Mouse (Mus musculus): ENCODE data around the gene 4930523C07Rik. TPM values are rescaled to one million over a fixed set of nuclear protein-coding genes. Genes with fewer than 3 reads are reported as not detected.

Gene 4930523C07Rik
- polyA plus RNA-seq, 1 experiment from 2014 or later: 2.3 TPM

DNA sequence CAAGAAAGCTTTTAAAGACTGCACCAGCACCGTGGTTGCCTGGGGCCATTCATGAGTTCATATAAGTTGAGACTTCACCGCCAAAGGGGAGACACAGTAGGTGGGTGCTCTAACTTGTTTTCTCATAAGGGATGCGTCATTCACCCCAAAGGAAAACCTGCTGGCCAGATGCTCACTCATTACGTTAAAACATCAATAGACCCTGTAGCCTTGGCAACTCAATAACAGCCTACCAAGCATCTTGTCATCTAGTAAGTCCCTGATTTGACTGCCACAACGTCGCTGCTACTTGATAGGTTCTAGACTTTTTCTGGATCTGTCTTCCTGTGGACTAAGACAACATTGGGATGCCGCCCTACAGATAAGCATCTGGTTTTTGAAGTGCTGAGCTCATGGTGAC, 1.8 kb upstream of the 4930523C07Rik start:
- no peak overlapping the region for H3K9ac ChIP-seq (ENCODE audit: low read length)
- H3K4me2 ChIP-seq (ENCODE audit: low read depth, severe bottlenecking): no peak overlapping the region
- H3K4me3 ChIP-seq (ENCODE audit: low read depth, low read length): no peak overlapping the region
- H3K36me3 ChIP-seq (ENCODE audit: control insufficient read depth, insufficient read depth, low read length): no peaks in the 10 kb centered on the region
- no peaks in the 10 kb centered on the region; the same call in 1 of the 2 replicates for H3K4me1 ChIP-seq (ENCODE audit: control insufficient read depth, insufficient read depth, low read length)
- 80% methylated on average over 7 of the region's 7 CpGs for WGBS
- ATAC-seq (ENCODE audit: insufficient number of reproducible peaks, low FRiP score, low TSS enrichment, low read depth) (no peak), DNase-seq (ENCODE audit: low spot score) (no peak)
- H3K27me3 ChIP-seq (ENCODE audit: control insufficient read depth, insufficient read depth, low read length): no peaks in the 10 kb centered on the region
- H3K27ac ChIP-seq (replicated peaks; ENCODE audit: low read depth, low read length): no peak overlapping the region
- no peaks in the 10 kb centered on the region for H3K9me3 ChIP-seq (ENCODE audit: control insufficient read depth, low read length)

DNA sequence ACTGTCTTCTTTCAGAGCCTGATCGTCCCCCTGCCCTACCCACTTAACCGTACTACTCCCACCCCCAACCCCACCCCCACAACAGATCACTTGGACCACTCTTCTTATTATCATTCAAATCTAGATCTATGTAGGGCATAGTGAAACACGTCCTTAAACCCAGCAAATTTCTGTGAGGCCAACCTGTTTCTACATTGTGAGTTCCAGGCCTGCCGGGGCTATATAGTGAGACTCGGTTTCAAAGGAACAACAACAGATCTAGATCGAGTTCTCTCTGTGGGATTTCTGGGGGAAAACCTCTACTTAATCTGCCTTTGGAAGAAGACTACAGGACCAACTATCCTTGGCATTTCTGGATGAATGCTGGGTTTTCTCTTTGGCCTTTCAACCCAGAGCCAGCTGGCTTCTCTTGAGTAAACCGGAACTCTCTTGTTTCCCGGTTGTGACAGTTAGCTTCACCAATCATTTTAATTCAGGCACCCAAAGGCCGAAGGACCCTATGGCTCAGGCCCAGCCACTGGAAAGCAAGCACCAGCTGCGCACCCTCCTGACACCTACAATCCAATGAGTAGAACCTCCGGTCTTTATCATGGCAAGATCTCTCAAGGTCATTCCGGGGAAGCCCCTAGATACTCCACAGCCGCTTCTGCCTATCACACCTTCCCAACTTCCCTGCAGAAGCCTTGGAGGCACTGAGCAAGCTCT, 759 bp upstream of the 4930523C07Rik start:
- no peaks in the 10 kb centered on the region for H3K9me3 ChIP-seq (ENCODE audit: control insufficient read depth, low read length)
- no peak overlapping the region for H3K27ac ChIP-seq (replicated peaks; ENCODE audit: low read depth, low read length)
- ATAC-seq (ENCODE audit: insufficient number of reproducible peaks, low FRiP score, low TSS enrichment, low read depth): no peak
- DNase-seq (ENCODE audit: low spot score): no peak
- H3K4me2 ChIP-seq (ENCODE audit: low read depth, severe bottlenecking): peak overlapping the region; percentile 55; the same call in 1 of the 2 replicates
- H3K9ac ChIP-seq (ENCODE audit: low read length): no peak overlapping the region
- H3K27me3 ChIP-seq (ENCODE audit: control insufficient read depth, insufficient read depth, low read length): no peaks in the 10 kb centered on the region
- WGBS: 91% methylated on average over 13 of the region's 13 CpGs
- H3K4me1 ChIP-seq (ENCODE audit: control insufficient read depth, insufficient read depth, low read length): no peaks in the 10 kb centered on the region; the same call in 1 of the 2 replicates
- H3K36me3 ChIP-seq (ENCODE audit: control insufficient read depth, insufficient read depth, low read length): no peaks in the 10 kb centered on the region
- H3K4me3 ChIP-seq (ENCODE audit: low read depth, low read length): no peak overlapping the region

DNA sequence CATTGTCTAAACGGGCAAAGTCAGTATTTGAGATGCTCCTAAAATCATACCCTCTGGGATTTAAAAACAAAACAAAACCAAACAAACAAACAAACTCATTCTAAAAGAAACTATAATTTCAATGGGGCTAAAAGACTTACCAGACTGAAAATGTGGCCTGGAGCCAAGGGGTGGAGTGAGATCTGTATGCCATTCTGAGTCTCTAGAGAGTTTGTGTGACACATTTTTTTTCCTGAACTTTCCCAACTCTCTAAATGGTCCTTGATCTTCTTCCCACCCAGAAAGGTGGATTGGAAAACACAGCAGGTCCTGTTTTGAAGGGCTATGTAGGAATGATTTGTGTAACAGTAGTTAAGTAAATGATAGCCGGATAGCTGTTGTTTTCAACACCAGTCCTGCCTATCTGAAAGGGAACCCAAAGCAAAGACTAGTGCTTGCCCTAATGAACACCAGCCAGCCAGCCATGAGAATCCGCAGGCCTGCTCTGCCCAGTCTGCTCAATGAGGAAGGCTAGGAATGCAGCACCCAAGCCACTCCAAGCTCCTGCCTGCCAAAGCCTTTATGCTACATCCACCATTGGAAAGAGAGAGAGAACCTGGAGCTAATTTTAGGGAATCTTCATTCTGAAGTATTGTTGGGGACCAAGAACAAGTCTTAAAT, 1.0 kb downstream of the 4930523C07Rik start:
- DNase-seq (ENCODE audit: low spot score): no peak
- 63% methylated on average over 3 of the region's 3 CpGs for WGBS
- Histone ChIP-seq H3K27ac (replicated peaks; ENCODE audit: low read depth, low read length) (no peak overlapping the region), H3K36me3 (ENCODE audit: control insufficient read depth, insufficient read depth, low read length) (no peaks in the 10 kb centered on the region), H3K4me2 (ENCODE audit: low read depth, severe bottlenecking) (0 out of 2 replicates have a peak overlapping the region, but pooled peaks have one; percentile 55), H3K4me3 (ENCODE audit: low read depth, low read length) (peak overlapping the region; percentile 33; the same call in 1 of the 2 replicates), H3K27me3 (ENCODE audit: control insufficient read depth, insufficient read depth, low read length) (no peaks in the 10 kb centered on the region), H3K9me3 (ENCODE audit: control insufficient read depth, low read length) (no peaks in the 10 kb centered on the region), H3K4me1 (ENCODE audit: control insufficient read depth, insufficient read depth, low read length) (no peaks in the 10 kb centered on the region; the same call in 1 of the 2 replicates), H3K9ac (ENCODE audit: low read length) (no peak overlapping the region)
- no peak for ATAC-seq (ENCODE audit: insufficient number of reproducible peaks, low FRiP score, low TSS enrichment, low read depth)

DNA sequence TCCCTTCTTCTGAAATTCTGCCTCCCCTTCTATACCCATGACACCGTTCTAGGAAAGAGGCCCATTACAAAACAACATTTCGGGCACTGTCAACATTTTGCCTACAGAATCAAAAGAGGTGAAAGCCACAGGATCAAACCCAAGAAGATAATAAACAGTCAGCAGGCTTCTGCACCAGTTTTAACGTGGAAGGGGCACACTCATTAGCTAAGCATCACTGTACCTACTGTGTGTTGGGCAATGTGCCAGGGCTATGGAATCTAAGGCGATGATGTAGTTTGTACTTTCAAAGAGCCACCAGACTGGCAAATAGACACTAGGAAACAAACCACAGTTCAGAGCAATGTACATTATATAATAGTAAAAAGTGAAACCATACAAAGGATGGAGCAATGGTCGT, 1.8 kb downstream of the 4930523C07Rik start:
- H3K4me2 ChIP-seq (ENCODE audit: low read depth, severe bottlenecking): no peak overlapping the region

DNA sequence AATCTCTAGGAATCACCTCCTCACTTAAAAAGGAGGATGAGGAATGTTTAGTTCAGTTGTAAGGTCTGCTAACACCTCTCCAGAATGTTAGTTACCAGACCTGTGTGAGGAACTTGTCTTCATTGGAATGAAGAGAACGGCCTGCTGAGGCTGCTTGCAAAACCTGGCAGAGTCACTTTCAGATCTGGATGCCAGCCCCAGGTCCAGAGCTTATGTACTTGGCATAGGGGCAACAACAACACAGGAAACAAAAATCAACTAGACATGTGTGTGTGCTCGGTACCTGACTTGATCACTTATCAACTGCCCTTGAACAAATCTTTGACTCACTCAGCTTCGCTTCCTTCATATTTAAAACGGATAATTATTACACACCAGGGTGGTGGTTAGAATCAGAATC, 2.6 kb downstream of the 4930523C07Rik start:
- no peak overlapping the region for H3K27ac ChIP-seq (replicated peaks; ENCODE audit: low read depth, low read length)
- ATAC-seq (ENCODE audit: insufficient number of reproducible peaks, low FRiP score, low TSS enrichment, low read depth) (no peak), DNase-seq (ENCODE audit: low spot score) (no peak)
- no peaks in the 10 kb centered on the region for H3K9me3 ChIP-seq (ENCODE audit: control insufficient read depth, low read length)
- no peaks in the 10 kb centered on the region for H3K27me3 ChIP-seq (ENCODE audit: control insufficient read depth, insufficient read depth, low read length)
- H3K9ac ChIP-seq (ENCODE audit: low read length): no peak overlapping the region
- no peak overlapping the region for H3K4me2 ChIP-seq (ENCODE audit: low read depth, severe bottlenecking)
- no peak overlapping the region for H3K4me3 ChIP-seq (ENCODE audit: low read depth, low read length)
- 91% methylated on average over 4 of the region's 4 CpGs for WGBS
- H3K36me3 ChIP-seq (ENCODE audit: control insufficient read depth, insufficient read depth, low read length): no peaks in the 10 kb centered on the region
- H3K4me1 ChIP-seq (ENCODE audit: control insufficient read depth, insufficient read depth, low read length): no peaks in the 10 kb centered on the region; the same call in 1 of the 2 replicates

More for the DNA sequence above, 1.8 kb downstream of the 4930523C07Rik start:
- Histone ChIP-seq H3K4me3 (ENCODE audit: low read depth, low read length) (no peak overlapping the region), H3K9ac (ENCODE audit: low read length) (no peak overlapping the region), H3K27ac (replicated peaks; ENCODE audit: low read depth, low read length) (no peak overlapping the region), H3K27me3 (ENCODE audit: control insufficient read depth, insufficient read depth, low read length) (no peaks in the 10 kb centered on the region), H3K36me3 (ENCODE audit: control insufficient read depth, insufficient read depth, low read length) (no peaks in the 10 kb centered on the region), H3K4me1 (ENCODE audit: control insufficient read depth, insufficient read depth, low read length) (no peaks in the 10 kb centered on the region; the same call in 1 of the 2 replicates), H3K9me3 (ENCODE audit: control insufficient read depth, low read length) (no peaks in the 10 kb centered on the region)
- 91% methylated on average over 5 of the region's 5 CpGs for WGBS
- DNase-seq (ENCODE audit: low spot score): no peak
- no peak for ATAC-seq (ENCODE audit: insufficient number of reproducible peaks, low FRiP score, low TSS enrichment, low read depth)

DNA sequence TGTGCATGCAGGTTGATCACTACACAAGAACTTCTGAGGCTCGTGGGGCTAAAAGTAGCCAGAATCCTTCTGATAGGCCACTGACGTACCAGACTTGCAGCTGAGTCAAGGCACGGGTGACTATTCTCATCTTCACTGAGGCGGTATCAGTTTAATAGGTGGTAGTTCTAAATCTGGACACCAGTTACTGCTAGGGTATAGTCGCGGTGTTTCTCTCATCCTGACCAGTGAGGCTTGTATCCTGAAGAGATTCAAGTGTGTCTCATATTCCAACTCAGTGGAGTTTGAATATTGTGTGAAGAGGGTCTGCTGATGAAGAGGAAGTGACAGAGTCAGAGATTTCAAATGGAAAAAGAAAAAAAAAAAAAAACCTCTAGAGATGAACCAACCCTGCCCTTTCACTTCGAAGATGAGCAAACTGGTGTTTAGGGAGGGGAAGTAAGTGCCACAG, 3.3 kb downstream of the 4930523C07Rik start:
- Histone ChIP-seq H3K4me1 (ENCODE audit: control insufficient read depth, insufficient read depth, low read length) (no peaks in the 10 kb centered on the region; the same call in 1 of the 2 replicates), H3K9ac (ENCODE audit: low read length) (no peak overlapping the region), H3K27me3 (ENCODE audit: control insufficient read depth, insufficient read depth, low read length) (no peaks in the 10 kb centered on the region), H3K9me3 (ENCODE audit: control insufficient read depth, low read length) (no peaks in the 10 kb centered on the region), H3K36me3 (ENCODE audit: control insufficient read depth, insufficient read depth, low read length) (no peaks in the 10 kb centered on the region), H3K27ac (replicated peaks; ENCODE audit: low read depth, low read length) (no peak overlapping the region), H3K4me2 (ENCODE audit: low read depth, severe bottlenecking) (no peak overlapping the region), H3K4me3 (ENCODE audit: low read depth, low read length) (no peak overlapping the region)
- ATAC-seq (ENCODE audit: insufficient number of reproducible peaks, low FRiP score, low TSS enrichment, low read depth): no peak
- WGBS: 87% methylated on average over 7 of the region's 7 CpGs
- no peak for DNase-seq (ENCODE audit: low spot score)

DNA sequence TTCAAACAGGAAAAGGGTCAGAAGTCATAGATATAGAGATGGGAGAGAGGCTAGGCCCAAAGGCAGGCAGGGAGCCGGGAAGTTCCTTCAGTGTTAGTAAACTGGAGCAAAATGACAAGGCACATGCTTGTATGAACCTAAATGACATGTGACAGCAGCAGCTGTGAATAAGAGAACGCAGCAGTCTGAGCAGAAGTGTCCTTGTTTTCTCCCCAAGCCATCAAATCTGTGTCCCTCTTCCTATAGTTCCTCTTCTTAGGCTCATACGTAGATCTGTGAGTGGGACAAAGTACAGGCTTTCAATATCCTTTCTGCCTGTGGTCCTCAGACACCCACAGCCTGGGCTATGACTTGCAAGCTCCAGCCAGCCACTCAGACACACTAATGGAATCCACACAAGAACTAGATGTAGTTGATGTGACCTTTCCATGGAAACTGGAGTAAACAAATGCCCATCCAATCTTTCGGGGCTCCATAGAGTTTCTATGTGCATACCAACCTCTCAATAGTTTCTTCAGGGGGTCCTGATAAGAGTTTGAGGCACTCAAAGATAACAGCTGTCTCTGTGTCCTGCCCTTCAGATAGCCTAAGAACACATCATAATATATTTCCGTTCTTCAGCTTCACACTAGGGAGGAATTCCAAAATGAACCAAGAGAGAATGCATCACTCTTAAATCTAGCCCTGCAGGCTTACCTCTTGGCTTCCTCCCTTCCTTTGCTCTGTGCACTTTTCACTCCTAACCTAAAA, 5.1 kb downstream of the 4930523C07Rik start:
- 83% methylated on average over 5 of the region's 5 CpGs for WGBS
- H3K36me3 ChIP-seq (ENCODE audit: control insufficient read depth, insufficient read depth, low read length): no peaks in the 10 kb centered on the region
- H3K4me3 ChIP-seq (ENCODE audit: low read depth, low read length): no peak overlapping the region
- no peaks in the 10 kb centered on the region; the same call in 1 of the 2 replicates for H3K4me1 ChIP-seq (ENCODE audit: control insufficient read depth, insufficient read depth, low read length)
- ATAC-seq (ENCODE audit: insufficient number of reproducible peaks, low FRiP score, low TSS enrichment, low read depth) (no peak), DNase-seq (ENCODE audit: low spot score) (no peak)
- no peak overlapping the region for H3K27ac ChIP-seq (replicated peaks; ENCODE audit: low read depth, low read length)
- H3K4me2 ChIP-seq (ENCODE audit: low read depth, severe bottlenecking): no peak overlapping the region
- no peak overlapping the region for H3K9ac ChIP-seq (ENCODE audit: low read length)
- H3K9me3 ChIP-seq (ENCODE audit: control insufficient read depth, low read length): no peaks in the 10 kb centered on the region
- no peaks in the 10 kb centered on the region for H3K27me3 ChIP-seq (ENCODE audit: control insufficient read depth, insufficient read depth, low read length)

DNA sequence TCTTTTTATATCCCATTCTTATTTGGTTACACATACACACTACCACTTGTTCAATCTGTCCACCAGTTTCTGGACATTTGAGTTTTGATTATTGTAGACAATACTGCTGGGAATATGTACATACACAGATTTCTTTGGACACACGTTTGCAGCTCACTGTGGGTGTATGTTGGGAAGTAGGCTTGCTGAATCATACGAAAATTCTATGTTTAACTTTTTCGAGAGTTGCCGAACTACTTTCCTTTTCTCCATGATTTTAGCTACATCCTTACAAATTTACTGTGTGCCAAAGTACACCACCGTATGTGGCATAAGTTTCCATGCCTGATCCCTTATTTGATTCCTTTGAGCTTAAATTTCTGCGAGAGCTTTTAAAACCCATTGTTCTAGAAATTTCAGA, 6.7 kb downstream of the 4930523C07Rik start:
- 89% methylated on average over 6 of the region's 6 CpGs for WGBS
- Histone ChIP-seq H3K4me1 (ENCODE audit: control insufficient read depth, insufficient read depth, low read length) (no peaks in the 10 kb centered on the region), H3K27me3 (ENCODE audit: control insufficient read depth, insufficient read depth, low read length) (no peaks in the 10 kb centered on the region), H3K9ac (ENCODE audit: low read length) (no peak overlapping the region), H3K9me3 (ENCODE audit: control insufficient read depth, low read length) (no peaks in the 10 kb centered on the region), H3K36me3 (ENCODE audit: control insufficient read depth, insufficient read depth, low read length) (no peaks in the 10 kb centered on the region), H3K27ac (replicated peaks; ENCODE audit: low read depth, low read length) (no peak overlapping the region), H3K4me3 (ENCODE audit: low read depth, low read length) (no peak overlapping the region), H3K4me2 (ENCODE audit: low read depth, severe bottlenecking) (no peak overlapping the region)
- ATAC-seq (ENCODE audit: insufficient number of reproducible peaks, low FRiP score, low TSS enrichment, low read depth) (no peak), DNase-seq (ENCODE audit: low spot score) (no peak)
